Comparison of ENCODE assay signal across 10 mouse cellular contexts in the genomic region with DNA sequence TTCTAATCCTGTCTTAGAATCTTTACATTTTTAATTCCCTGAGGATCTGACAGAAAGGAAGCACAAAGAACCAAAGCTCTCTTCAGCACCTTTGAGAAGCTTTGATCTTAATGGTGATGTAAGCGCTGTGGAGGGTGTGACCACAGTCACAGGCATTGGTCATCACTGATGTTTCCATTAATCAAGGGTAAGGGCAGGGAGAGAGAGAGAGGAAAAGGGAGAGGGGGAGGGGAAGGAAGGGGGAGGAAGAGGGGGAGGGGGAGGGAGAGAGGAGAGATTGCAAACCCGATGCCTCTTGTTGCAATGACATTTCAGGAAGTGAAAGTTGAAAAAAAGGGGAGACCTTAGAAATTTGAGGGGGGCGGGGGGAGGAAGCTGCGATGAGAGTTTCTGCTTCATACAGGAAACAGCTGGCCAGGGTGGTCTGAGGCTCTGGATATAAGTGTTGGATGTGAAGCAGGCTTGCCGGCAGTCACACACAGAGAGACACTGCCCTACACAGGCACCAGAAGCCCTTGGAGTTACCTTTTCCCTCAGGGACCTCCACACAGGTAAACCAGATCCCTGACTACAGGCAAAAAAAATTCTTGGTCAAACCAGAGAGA. TPM values are rescaled to one million over a fixed set of nuclear protein-coding genes. Genes with fewer than 3 reads are reported as not detected.
DNase-seq lines count a peak whose midpoint lies in the region; ATAC-seq and TF ChIP-seq lines count a peak whose summit lies in the region.
"Had no signal": no experiment of that assay in that cellular context is flagged by ENCODE, and none has a peak within 500 bp of the region (broad histone marks: within the 10 kb centered on the region; RNA-seq: fewer than 3 reads in every experiment).

No protein-coding gene starts in this region.

- H3K9me3 ChIP-seq in heart, postnatal 0 days (replicated peaks; ENCODE audit: control insufficient read depth, low read length) = no peaks in the 10 kb centered on the region
- no peaks in the 10 kb centered on the region for H3K9me3 ChIP-seq in midbrain, embryonic 14.5 days (ENCODE audit: control insufficient read depth, low read length)
- H3K9me3 ChIP-seq in forebrain, embryonic 12.5 days = no peaks in the 10 kb centered on the region
- H3K9me3 ChIP-seq: embryonic facial prominence, embryonic 12.5 days; stomach, embryonic 15.5 days had no signal

- H3K36me3 ChIP-seq in heart, postnatal 0 days (replicated peaks; ENCODE audit: control insufficient read depth, insufficient read depth, low read length) = no peaks in the 10 kb centered on the region
- H3K36me3 ChIP-seq in midbrain, embryonic 14.5 days (ENCODE audit: control insufficient read depth, insufficient read depth, low read length) = no peaks in the 10 kb centered on the region
- H3K36me3 ChIP-seq in forebrain, embryonic 12.5 days (replicated peaks) = no peaks in the 10 kb centered on the region
- H3K36me3 ChIP-seq: embryonic facial prominence, embryonic 12.5 days; stomach, embryonic 15.5 days had no signal

- H3K9ac ChIP-seq in heart, postnatal 0 days (replicated peaks; ENCODE audit: low read depth, low read length) = no peak overlapping the region
- H3K9ac ChIP-seq in midbrain, embryonic 14.5 days (replicated peaks; ENCODE audit: low read length) = no peak overlapping the region
- no peak overlapping the region for H3K9ac ChIP-seq in forebrain, embryonic 12.5 days
- H3K9ac ChIP-seq: embryonic facial prominence, embryonic 12.5 days; stomach, embryonic 15.5 days had no signal

- no peaks in the 10 kb centered on the region for H3K4me1 ChIP-seq in heart, postnatal 0 days (ENCODE audit: control insufficient read depth, insufficient read depth)
- no peaks in the 10 kb centered on the region for H3K4me1 ChIP-seq in midbrain, embryonic 14.5 days (ENCODE audit: control insufficient read depth, insufficient read depth, low read length)
- 0 out of 2 replicates have a peak, but pooled peaks cover 3% of the 10 kb centered on the region for H3K4me1 ChIP-seq in forebrain, embryonic 12.5 days
- H3K4me1 ChIP-seq: stomach, embryonic 15.5 days had no signal

- peak; percentile 30; the same call in 1 of the 2 replicates for ATAC-seq in heart, postnatal 0 days (ENCODE audit: insufficient read depth, low read depth)
- ATAC-seq in midbrain, embryonic 14.5 days (ENCODE audit: low FRiP score, low TSS enrichment) = no peak
- ATAC-seq in forebrain, embryonic 12.5 days (ENCODE audit: low FRiP score) = no peak

- WGBS in heart, postnatal 0 days = 28% methylated on average over 5 of the region's 5 CpGs
- 68% methylated on average over 5 of the region's 5 CpGs for WGBS in midbrain, embryonic 14.5 days
- WGBS in forebrain, embryonic 12.5 days = 66% methylated on average over 5 of the region's 5 CpGs

- H3K27ac ChIP-seq in heart, postnatal 0 days (ENCODE audit: low read depth) = no peak overlapping the region
- H3K27ac ChIP-seq in midbrain, embryonic 14.5 days (replicated peaks; ENCODE audit: low read depth, low read length) = no peak overlapping the region
- H3K27ac ChIP-seq in forebrain, embryonic 12.5 days = no peak overlapping the region
- H3K27ac ChIP-seq: embryonic facial prominence, embryonic 12.5 days; stomach, embryonic 15.5 days had no signal

- H3K4me2 ChIP-seq in heart, postnatal 0 days (ENCODE audit: low read depth, low read length) = no peak overlapping the region
- H3K4me2 ChIP-seq in midbrain, embryonic 14.5 days (ENCODE audit: low read length) = no peak overlapping the region
- H3K4me2 ChIP-seq in forebrain, embryonic 12.5 days = no peak overlapping the region
- H3K4me2 ChIP-seq: embryonic facial prominence, embryonic 12.5 days; stomach, embryonic 15.5 days had no signal

- TF ChIP-seq CTCF in heart, postnatal 0 days (IDR thresholded peaks at IDR 0.05; ENCODE audit: low read depth) = no peak

- no peak overlapping the region for H3K4me3 ChIP-seq in heart, postnatal 0 days (ENCODE audit: low read depth, low read length)
- no peak overlapping the region for H3K4me3 ChIP-seq in midbrain, embryonic 14.5 days (replicated peaks; ENCODE audit: low read depth, low read length)
- no peak overlapping the region for H3K4me3 ChIP-seq in forebrain, embryonic 12.5 days (replicated peaks)
- H3K4me3 ChIP-seq: embryonic facial prominence, embryonic 12.5 days; stomach, embryonic 15.5 days had no signal

- intact Hi-C loops in heart, postnatal 36 days (cut with DNase I) = no loop called here

- TF ChIP-seq EP300 in heart, postnatal 0 days (IDR thresholded peaks at IDR 0.05; ENCODE audit: low read depth) = no peak

- peaks cover 5% of the 10 kb centered on the region; the same call in 1 of the 2 replicates for H3K27me3 ChIP-seq in heart, postnatal 0 days (ENCODE audit: control insufficient read depth, insufficient read depth, low read length)
- H3K27me3 ChIP-seq in midbrain, embryonic 14.5 days (ENCODE audit: control insufficient read depth, insufficient read depth, low read length) = no peaks in the 10 kb centered on the region
- no peaks in the 10 kb centered on the region for H3K27me3 ChIP-seq in forebrain, embryonic 12.5 days
- H3K27me3 ChIP-seq: embryonic facial prominence, embryonic 12.5 days; stomach, embryonic 15.5 days had no signal

- DNase-seq in heart, postnatal 0 days (ENCODE audit: low spot score) = no peak
- no peak for DNase-seq in heart, postnatal 36 days
- peak; percentile 24 for DNase-seq in CD4-positive helper T cell, adult 2 months (ENCODE audit: low read depth, low spot score)
- peak; percentile 67 for DNase-seq in kidney, postnatal 10 days
- DNase-seq in skeletal muscle tissue, adult 2 months (ENCODE audit: low read depth, low spot score) = peak; percentile 38
- no peak for DNase-seq in gastrocnemius, postnatal 25 days
- DNase-seq in midbrain, embryonic 14.5 days = no peak

RNA-seq across cellular contexts. Expression of gene Ston2, which starts 31.5 kb away (rescaled TPM):
- total RNA-seq in heart, postnatal 0 days (2014; rRNA removed; ENCODE audit: low replicate concordance) = 0.70 and 0.95 TPM in 2 replicates
- 0.57 and 1.2 TPM in 2 replicates for polyA plus RNA-seq in heart, postnatal 0 days (2015; fragmentation: Nextera tagmentation; extraction: Ambion mirVana)
- 1 to 10 TPM; 3.7 to 3.8 TPM for total RNA-seq in heart, postnatal 36 days (2021)
- total RNA-seq in gastrocnemius, postnatal 25 days (2021) = 10 to 100 TPM; 37.9 to 46.2 TPM
- polyA plus RNA-seq in midbrain, embryonic 14.5 days (2014; fragmentation: Nextera tagmentation; extraction: Ambion mirVana) = 4.7 and 5.0 TPM in 2 replicates
- polyA plus RNA-seq in forebrain, embryonic 12.5 days (2016; fragmentation: Nextera tagmentation; extraction: Ambion mirVana) = 11.9 and 14.2 TPM in 2 replicates

Comparison
In these comparisons a context has a peak if more than half of its experiments do, and no peak if none do; other contexts are left out.
1. DNase-seq: peak in CD4-positive helper T cell, adult 2 months (single experiment), kidney, postnatal 10 days (single experiment) and skeletal muscle tissue, adult 2 months (single experiment); none in heart, postnatal 0 days (single experiment), heart, postnatal 36 days (0 of 2), gastrocnemius, postnatal 25 days (single experiment) and midbrain, embryonic 14.5 days (single experiment).
2. RNA of gene Ston2, which starts 31.5 kb away (total RNA-seq): 37.9 to 46.2 TPM in gastrocnemius, postnatal 25 days; 3.7 to 3.8 TPM in heart, postnatal 36 days and 0.70 to 0.95 TPM in heart, postnatal 0 days; every median in the first group is over 4 times any median in the second.